Mouse (Mus musculus) c-Kit-positive CD71-positive TER-119-negative erythroid progenitor cells, embryonic 14.5 days (primary cell): Measurements from ENCODE around the gene Cpne8.

Experiments
- DNase-seq: peaks from one replicate; pipeline ENCODE4 v3.0.0-alpha.2; 2013; ENCODE audit warnings: low read depth

Cpne8 gene

DNA sequence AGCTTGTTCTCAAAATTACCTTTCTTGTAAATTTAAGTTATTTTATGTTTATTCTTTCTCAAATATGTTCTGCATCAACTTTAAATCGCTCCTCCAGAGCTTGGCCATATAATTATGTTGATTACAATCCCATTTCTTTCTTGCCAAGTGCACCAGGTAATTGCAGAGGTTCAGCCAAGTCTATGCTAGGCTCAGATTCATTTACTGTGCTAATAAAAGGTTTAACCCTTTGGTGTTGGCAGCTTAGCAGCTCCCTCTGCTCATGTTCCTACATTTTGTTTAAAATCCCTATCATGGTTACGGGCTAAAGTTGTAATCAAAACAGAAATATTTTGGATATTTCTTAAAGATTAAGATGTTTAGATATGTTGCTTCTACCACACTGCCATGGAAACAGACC, 216.0 kb downstream of the Cpne8 start:
- DNase-seq, result no peak

DNA sequence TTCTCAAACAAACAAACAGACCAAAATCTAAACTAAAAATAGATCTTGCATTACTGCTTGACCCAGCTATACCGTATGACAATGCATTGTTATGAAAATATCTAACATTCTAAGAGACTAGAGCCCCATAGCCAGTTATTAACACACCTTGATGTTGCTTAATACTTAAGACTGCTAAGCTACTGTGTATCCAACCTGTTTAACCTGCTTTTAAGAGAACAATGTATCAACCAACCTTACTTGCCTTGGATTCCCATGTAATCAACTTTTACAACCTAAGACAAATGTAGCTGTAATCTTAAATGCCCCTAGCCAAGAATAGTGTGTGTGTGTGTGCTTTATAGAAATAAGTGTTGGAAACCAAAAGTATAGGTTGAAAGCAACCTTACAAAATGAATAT, 233.2 kb downstream of the Cpne8 start:
- no peak for DNase-seq
